Mouse (Mus musculus) adrenal gland (tissue): ENCODE results near the gene Cpa1.

ENCODE experiments used
- intact Hi-C: fragments of 180-260 bp; cut with DNase I; formaldehyde crosslinking; loops from one replicate; pipeline ENCODE4 v1.15.1; 2025

Cpa1 gene

GRCm38 (mm10) chr6:30620994-30621393 lies 18.0 kb upstream of the Cpa1 start:
- intact Hi-C loops, result no loop called here

GRCm38 (mm10) chr6:30621986-30622389 lies 17.0 kb upstream of the Cpa1 start:
- intact Hi-C loops, result no loop called here

GRCm38 (mm10) chr6:30624763-30625162 lies 14.3 kb upstream of the Cpa1 start:
- intact Hi-C loops, result no loop called here

GRCm38 (mm10) chr6:30628152-30628551 lies 10.9 kb upstream of the Cpa1 start:
- intact Hi-C loops, result no loop called here

GRCm38 (mm10) chr6:30629989-30630388 lies 9.0 kb upstream of the Cpa1 start:
- intact Hi-C loops, result no loop called here

- intact Hi-C loops, result no loop called here
These were observed 3.6 kb upstream of the Cpa1 start for GRCm38 (mm10) chr6:30635361-30635862.

DNA sequence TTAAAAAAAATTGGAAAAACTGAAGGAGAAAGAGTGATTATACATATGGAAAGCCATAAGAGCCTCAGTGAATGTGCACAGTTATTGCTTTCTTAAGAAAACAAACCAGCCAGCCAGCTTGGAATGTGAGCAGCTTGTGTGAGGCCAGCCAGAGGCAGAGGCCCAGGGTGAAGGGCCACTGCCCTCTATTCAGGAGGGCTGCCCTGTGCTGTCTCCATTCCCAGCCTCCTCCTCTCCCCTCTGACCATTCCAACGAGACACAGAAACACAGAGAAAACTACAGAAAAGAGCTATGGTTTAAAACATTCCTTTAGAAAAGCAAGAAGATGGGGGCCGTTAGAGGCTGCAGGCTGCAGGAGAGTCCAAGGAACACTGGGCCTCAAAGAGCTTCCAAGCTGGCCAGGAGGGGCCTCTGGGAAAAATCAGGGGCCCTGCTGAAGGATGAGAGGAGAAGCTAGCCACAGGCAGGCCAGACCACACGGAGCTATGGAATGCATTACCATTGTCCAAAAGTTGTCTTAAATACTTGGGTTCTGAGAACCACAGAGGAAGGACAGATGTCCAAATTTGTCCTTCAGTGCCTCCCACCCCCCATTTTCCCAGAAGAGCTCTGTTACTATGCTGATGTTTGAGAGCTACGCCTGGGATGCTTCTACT lies 2.7 kb upstream of the Cpa1 start:
- intact Hi-C loops, result no loop called here

GRCm38 (mm10) chr6:30643694-30644460 lies 4.9 kb downstream of the Cpa1 start:
- intact Hi-C loops, result no loop called here

DNA sequence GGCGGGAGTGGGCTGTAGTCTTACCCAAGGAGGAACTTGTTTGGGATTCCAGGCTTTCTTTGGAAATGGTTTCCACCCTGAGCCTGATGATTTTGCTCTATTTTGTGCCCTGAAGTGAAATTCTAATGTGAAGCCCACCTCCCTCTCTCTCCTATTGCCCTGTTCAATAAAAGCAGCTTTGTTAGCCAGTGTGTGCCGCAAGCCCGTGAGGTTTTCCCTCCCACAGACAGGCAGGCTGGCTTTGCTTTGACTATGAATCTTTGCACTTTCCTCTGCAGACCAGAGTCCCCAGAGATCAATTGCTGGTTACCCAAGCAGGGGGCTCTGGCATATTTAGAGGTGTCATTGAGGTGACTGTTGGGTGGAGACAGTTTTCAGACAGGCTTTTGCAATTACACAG lies 5.4 kb downstream of the Cpa1 start:
- intact Hi-C loops, result no loop called here

GRCm38 (mm10) chr6:30645379-30645778 lies 6.4 kb downstream of the Cpa1 start:
- intact Hi-C loops, result no loop called here

DNA sequence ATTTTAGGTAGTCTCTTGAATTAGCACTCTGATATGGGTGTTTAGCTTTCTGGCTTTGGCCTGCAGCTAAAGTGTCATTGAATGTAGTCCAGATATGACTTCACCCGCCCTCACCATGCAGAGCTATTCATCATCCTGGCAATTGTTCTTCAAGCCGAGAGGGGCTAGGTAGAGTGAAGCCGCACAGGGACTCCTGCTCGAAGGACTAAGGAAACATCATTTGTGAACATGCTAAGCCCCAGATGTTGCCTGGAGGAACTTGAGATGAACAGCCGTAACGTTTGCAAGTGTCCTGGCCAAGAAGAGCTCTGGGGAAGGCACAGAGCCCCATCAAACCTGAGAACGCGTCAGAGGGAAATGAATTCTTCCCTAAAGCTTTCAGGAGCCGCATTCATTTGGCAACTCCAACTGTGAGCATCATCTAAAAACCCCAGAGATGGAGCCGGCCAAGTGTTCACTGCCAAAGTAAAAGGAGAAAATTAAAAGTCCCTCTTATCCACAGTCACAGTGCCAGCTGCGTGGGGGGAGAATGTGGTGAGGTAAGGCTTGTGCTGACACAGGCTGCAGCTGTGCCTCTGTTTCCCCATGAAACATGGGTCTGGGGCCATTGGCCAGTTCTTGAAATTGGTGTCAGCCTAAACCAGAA lies 10.8 kb downstream of the Cpa1 start:
- intact Hi-C loops, result no loop called here

DNA sequence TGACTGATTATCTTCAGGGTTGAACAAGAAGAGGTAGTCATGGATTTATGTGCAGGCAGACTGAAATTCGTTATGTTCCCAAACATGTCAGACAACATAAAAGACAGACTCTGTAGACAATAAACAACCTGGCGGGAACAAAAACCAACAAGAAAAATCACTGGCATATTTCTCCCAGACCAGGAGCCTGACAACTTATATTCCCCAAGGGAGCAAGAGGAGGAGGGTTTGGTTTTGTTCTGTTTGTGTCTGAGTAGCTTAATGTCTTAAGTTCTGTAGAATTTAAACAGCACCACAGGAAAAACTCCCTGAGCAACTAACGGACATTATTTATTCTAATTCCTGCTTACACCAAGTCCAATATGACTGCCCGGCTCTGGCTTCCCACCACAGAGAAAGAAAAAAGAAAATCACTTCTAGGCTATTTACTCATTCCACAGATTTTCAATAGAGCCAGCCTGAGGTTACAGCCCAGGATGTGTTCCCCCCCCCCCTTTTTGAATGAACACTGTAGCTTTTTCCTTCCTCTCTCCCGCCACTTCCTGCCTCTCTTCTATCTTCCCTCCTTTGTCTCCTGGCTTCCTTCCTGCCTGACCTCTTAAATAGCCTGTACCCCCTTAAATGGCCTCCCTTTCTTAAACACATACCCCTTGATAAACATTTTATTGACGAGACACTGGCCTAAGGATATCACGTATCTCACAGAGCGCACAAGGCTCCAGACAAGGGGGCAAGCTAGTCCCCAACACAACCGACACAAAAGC lies 13.6 kb downstream of the Cpa1 start:
- intact Hi-C loops, result no loop called here

GRCm38 (mm10) chr6:30653518-30653917 lies 14.5 kb downstream of the Cpa1 start:
- intact Hi-C loops, result no loop called here

GRCm38 (mm10) chr6:30654402-30654859 lies 15.4 kb downstream of the Cpa1 start:
- intact Hi-C loops, result no loop called here

DNA sequence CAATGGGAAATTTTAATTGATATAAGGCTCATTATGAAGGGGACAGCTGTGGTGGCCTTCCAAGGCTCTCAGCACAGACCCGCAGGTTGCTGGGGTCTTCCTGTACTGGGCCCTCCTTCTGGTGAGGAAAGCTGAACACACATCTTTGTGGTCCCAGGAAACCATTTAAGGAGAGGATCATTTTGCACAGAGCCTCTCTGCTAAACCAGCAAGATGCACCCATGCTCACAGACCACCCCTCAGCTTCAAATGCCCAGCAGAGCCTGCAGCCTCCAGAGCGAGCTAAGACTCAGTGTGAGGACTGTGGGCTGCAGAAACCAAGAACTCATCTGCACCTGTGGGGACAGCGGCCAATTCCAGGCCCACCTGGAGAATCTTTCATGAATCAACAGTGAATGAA lies 15.9 kb downstream of the Cpa1 start:
- intact Hi-C loops, result no loop called here

- intact Hi-C loops, result no loop called here
These were observed 18.3 kb downstream of the Cpa1 start for GRCm38 (mm10) chr6:30657279-30657678.

DNA sequence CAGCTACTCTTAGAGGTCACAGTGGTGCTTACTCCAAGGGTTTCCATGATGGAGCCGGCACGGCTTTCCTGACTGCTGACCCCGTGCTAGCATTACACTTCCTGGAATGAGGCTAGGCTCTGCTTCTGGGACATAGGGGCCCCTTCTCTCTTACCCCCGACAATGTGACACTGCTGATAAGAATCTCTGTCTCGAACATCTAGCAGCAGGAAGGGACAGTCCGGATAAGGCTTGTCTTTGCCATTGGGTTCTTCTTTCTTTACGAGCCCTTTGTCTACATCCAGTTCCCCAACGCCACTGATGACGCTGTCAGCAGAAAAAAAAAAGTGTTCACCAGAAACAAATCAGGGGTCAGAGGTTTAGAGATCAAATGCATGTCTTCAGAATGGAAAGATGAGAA lies 19.6 kb downstream of the Cpa1 start:
- intact Hi-C loops, result no loop called here

DNA sequence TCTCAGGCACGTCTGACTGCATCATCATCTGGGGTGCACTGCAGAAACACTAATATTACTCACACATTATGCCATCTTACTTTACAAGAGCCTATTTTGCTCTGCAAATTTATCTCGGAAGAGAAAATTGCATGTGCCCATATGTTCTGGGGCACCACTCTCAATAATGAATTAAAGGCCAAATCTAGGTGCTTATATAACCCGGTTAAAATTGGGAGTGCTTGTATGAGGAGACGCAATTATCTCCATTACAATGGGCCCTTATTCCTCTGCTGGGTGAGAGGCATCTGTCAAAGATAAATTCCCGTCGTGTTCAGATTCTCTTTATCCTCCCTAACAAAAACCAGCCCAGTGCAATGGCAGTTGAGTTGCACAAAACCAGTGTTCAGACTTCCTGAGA lies 25.8 kb downstream of the Cpa1 start:
- intact Hi-C loops, result no loop called here

DNA sequence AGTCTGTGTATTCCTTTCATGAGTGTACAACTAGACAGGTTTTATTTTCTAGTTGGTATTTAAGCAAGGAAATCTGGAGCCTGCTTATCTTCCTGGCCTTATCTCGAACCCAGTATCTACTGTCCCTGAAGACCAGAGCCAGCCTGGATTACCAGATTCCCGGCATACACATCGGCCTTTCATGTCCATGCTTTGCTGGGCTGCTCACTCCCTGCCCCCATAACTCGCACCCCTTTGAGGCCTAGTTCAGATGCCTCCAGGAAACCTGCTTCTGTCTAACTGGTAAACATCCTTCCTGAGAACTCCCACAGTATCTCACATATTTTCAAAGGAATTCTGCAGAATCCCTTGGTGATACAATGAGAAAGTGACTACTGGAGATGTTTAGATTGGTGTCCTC lies 26.3 kb downstream of the Cpa1 start:
- intact Hi-C loops, result no loop called here

GRCm38 (mm10) chr6:30666043-30666442 lies 27.0 kb downstream of the Cpa1 start:
- intact Hi-C loops, result no loop called here

DNA sequence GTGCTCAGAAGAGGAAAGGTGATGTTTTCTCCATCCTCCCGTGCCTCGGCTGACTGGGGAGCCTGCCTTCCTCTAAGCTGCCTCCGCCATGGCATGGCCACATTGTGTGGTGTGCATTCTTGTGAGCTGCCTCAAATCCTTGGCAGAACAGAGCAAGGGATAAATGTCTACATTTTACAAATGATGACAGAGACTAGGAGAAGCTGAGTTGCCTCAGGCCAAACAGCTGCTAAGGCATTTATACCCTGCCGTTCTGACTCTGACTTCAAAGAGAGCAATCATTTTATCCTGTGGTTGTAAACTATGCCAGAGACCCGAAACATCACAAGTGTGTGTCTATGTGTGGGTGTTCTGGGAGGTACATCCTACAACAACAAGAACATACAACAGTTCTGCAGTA lies 28.6 kb downstream of the Cpa1 start:
- intact Hi-C loops, result no loop called here

- intact Hi-C loops, result no loop called here
These were observed 32.7 kb downstream of the Cpa1 start for GRCm38 (mm10) chr6:30671696-30672095.
